Mouse (Mus musculus): Measurements from ENCODE around the gene Gk. TPM values are rescaled to one million over a fixed set of nuclear protein-coding genes. Genes with fewer than 3 reads are reported as not detected.

Gene Gk
- 2.0 TPM for polyA plus RNA-seq (2017; shearing (Covaris generic))

DNA sequence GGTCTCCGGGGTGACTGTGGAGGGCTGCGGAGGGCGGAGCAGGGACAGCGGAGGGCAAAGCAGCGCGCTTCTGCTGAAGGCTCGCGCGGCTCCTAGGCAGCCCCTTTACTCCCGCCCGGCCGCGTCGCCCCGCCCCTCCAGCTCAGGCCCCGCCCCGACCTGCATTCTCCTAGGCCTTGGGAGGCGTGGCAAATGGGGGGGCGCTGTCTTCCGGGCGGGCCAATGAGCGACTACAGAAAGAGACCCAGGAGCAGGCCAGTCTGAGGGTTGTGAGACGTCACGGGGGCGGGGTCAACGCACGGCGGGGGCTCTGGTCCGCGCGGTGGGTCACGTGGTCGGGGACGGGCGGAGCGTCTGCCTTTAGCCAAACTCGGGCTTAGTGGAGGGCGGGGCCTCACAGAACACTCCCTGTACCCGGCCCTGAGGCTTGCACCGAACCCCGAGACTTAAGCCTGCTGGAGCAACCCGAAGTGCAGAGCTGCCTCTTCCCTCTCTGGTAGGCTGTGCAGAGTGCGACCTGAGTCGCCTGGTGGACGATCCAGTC lies at the start of gene Gk:
Gene Gk, minus strand, starts transcription at position 276 of the 544 bp plus-strand sequence.

Other genes starting within 250 kb of the Gk start
- gene Tab3, start 202.8 kb downstream of the Gk start, polyA plus RNA-seq (2017; shearing (Covaris generic)): 8.0 TPM
- gene 5430427O19Rik, start 93.5 kb upstream of the Gk start, polyA plus RNA-seq (2017; shearing (Covaris generic)): 0.43 TPM

All from CD4-positive, CD25-positive, alpha-beta regulatory T cell (primary cell).